Mouse (Mus musculus) forelimb bud, embryonic 11.5 days (tissue): ENCODE measurements around the gene Hoxd12.
A peak's percentile ranks its signal among the peaks of the same experiment; 100 is the strongest.

ENCODE experiments used
- DNase-seq: peaks from one replicate; pipeline ENCODE4 v3.0.0-alpha.2; 2012; ENCODE audit warnings: low read depth, low spot score

Gene Hoxd12

GRCm38 (mm10) chr2:74695813-74696430 lies 21.1 kb downstream of the Hoxd12 start:
- no peak for DNase-seq

GRCm38 (mm10) chr2:74696442-74697335 lies 21.9 kb downstream of the Hoxd12 start:
- DNase-seq, result no peak

GRCm38 (mm10) chr2:74697567-74698121 lies 22.8 kb downstream of the Hoxd12 start, which contains the start of gene Hoxd9:
Gene Hoxd9, plus strand, starts transcription at chr2:74697727.
- DNase-seq, result peak; percentile 77

DNA sequence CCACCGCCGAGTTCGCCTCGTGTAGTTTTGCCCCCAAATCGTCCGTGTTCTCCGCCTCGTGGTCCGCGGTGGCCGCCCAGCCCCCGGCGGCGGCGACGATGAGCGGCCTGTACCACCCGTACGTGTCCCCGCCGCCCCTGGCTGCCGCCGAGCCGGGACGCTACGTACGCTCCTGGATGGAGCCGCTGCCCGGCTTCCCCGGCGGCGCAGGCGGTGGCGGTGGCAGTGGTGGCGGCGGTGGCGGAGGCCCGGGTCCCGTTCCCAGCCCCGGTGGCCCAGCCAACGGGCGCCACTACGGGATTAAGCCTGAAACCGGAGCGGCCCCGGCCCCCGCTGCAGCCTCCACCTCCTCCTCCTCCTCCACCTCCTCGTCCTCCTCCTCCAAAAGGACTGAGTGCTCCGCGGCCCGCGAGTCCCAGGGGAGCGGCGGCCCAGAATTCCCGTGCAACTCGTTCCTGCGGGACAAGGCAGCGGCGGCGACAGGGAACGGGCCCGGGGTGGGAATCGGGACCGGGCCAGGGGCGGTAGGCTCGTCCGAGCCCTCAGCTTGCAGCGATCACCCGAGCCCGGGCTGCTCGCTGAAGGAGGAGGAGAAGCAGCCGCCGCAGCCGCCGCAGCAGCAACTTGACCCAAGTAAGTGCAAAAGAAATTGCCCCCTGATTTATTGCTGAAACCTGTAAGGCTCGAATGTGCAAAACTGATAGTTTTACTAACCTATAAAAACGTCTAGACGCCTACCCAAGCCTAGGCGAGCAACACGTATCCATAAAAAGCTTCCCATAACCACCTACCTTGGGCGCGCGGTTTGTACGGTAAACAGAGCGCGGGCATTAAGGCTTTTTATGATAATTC lies 23.6 kb downstream of the Hoxd12 start:
- DNase-seq, result peak; percentile 77

GRCm38 (mm10) chr2:74699053-74699430 lies 24.2 kb downstream of the Hoxd12 start:
- no peak for DNase-seq

GRCm38 (mm10) chr2:74699664-74700545 lies 25.1 kb downstream of the Hoxd12 start:
- no peak for DNase-seq

DNA sequence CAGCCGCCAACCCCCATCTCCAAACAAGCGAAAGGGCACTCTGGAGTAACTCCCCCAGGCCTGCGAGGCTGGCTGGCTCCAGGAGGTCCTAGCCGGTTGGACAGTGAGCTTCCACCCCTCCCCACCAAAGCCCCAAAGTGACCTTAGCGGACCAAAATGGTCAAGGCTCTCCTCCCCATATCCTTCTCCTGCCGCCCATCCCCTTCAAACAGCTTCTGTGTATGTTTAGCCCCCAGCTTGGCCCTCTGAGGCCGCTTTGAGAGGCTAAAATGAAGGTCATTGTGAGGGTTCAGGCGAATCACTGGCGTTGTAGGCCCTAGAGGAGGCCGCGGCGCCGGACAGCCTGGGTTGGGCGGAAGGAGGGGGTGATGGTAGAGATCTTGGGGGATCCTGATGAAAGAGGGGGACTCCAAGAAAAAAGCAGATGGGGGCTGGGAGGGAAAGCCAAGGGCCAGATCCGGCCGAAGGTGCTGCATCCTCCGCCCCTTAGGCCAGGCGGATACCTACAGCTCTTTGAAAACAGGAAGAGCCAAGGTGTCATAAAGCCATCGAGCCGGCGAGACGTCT lies 25.8 kb downstream of the Hoxd12 start:
- DNase-seq, result no peak

DNA sequence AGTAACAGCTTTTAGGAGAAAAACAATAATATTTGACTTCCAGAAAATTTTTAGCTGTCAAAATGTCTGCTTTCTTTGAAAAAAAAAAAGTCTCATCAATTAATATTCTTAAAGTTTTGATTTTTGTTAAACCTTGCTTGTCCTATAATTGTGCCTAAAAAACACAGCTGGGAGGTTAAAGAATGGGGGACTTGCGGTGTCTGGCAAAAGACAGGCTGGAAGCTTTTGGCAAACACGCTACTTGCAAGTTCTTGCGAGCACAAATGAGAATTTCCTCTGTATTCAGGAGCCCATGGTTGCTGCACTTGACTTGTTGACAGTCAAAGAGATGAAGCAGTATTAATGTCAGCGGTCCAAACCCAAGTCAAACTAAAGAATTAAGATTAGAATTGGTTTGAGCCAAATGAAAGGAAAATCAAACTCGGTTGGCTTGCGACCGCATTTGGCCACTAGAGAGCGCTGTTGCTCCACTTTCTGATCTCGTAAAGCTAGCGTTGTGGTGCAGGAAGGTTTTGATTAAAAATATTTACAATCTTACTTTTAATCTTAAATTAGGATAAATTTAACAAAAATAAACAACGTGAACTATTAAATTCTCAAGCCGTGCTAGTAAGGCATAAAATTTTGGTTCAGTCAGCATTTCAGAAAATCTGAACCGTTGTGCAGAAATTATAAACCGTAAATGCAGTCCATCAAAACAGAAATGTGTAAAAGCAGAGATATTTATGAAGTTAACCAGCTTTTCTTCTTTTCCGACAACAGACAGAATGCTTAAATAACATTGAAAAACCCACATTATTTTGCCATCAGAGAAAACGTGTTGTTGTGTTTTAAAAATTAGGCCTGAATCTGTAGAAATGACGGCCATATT lies 27.4 kb downstream of the Hoxd12 start:
- DNase-seq, result peak; percentile 87

DNA sequence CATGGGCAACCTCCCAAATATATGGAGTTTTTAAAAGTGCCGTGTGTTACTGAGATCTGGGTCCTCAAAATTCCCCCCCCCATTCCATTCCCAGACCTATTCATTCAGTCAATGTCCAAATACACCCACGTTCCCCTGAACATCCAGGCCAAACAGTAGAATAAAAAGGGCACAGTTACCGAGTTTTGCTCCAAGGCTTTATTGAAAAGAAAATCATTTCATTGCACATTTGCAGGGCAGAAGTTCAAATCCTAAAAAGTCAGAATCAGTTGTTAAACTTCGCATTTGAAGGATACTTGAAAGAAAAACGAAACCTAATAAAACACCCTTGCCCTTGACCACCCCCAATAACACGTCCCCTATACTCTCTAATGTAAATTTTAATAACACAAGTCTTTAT lies 28.0 kb downstream of the Hoxd12 start:
- DNase-seq, result no peak

- no peak for DNase-seq
Observed at GRCm38 (mm10) chr2:74703317-74703716, 28.5 kb downstream of the Hoxd12 start.

DNA sequence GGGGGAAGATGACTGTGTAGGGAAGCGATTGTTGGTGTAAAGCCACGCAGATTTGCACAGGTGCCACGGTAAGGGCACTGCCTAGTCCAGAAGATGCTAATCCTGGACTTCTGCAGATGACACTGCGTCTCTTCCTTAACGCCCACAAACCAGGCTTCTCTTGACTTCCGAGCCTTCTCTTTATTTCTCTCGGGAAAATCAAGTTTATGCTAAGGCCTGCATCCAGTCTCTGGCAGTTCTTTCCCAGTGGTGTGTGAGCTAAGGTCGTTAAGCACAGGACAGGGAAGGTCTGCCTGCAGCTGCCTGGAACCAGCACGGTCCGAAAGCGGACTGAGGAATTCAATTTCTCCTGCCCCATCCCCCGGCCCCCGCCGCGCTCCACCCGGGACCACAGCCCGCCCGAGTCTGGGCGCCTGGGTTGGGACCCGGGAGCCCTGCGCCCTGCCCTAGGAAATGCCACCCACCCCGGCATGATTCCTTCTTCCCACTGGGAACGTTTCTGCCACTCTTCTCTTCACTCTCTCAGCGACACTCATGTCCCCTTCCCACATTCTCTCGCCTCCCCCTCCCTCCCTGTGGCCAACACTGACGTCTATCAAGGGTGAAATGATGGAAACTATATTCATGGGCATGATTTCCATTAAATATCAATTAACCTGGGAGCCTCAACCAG lies 29.0 kb downstream of the Hoxd12 start:
- DNase-seq, result no peak

DNA sequence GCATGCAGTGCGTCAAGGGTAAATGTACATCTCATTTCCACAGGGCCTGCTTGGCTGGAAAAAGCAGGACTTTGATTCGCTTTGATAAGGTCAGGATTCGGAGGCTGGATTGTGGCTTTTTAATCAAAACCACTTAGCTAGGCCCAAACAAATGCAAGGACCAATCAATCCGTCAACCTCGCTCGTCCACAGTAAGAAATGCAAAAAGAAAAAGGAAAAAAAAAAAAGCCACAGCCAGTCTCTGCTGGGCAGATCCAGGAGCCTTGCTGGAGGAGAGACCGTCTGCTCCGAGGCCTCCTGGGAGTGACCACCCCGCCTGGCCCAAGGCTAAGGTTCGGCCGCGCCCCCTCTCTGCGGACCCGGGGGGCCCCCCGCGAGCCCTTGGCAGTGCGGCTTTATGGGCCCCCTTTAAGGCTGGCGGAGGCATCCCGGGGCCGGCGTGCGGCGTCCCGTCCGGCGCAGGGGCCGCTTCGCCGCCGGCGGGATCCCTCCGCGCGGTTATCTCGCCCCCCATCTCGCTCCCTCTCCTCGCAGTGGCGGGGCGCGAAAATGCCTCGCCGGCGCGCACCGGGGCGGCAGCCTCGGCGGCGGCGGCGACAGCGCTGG lies 29.7 kb downstream of the Hoxd12 start, which contains the start of gene Hoxd8:
Hoxd8 (plus strand) TSS at position 223 of the 606 bp plus-strand sequence.
- DNase-seq, result peak; percentile 82

DNA sequence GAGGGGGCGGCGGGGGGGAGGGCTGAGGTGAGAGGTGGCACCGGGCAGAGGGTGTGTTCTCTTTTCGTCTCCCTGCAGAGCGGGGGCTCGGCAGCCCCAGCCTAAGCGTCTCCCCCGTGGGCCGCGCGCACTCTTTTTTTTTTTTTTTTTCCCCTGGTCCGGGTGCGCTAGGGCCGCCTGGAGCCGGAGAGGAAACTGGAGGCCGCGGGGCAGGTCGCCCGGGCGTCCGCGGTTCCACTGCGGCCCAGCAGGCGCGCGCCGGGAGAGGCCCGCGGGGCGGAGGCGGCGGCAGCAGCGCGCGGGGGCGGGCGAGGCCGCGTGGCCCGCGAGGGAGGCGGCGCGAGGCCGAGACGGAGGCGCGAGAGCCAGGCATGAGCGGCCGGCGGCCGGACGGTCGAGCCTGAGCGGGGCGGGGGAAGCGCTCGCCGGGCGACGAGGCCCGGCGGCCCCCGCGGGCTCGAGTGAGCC lies 30.2 kb downstream of the Hoxd12 start:
- DNase-seq, result no peak

- no peak for DNase-seq
Observed at GRCm38 (mm10) chr2:74705467-74706089, 30.8 kb downstream of the Hoxd12 start.

- DNase-seq, result no peak
Observed at GRCm38 (mm10) chr2:74706393-74706960, 31.7 kb downstream of the Hoxd12 start.

DNA sequence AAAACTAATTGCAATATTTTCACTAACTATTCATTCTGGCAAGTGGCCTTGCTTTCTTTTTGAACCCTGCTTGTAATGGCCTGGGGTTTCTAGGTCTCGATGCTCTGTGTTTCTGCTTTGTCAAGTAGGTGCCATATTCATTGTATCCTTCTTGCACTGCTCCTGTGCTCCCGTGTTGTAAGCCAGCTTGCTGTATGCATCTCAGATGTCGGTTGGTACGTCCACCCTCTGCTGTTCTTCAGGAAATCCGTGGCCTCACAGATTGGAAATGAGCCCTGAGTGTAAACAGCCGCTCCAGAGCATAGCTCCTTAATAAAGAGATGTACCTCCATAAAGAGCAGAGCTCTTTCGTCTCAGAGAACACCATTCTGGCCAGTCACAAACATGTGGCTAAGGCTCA lies 32.8 kb downstream of the Hoxd12 start:
- no peak for DNase-seq

DNA sequence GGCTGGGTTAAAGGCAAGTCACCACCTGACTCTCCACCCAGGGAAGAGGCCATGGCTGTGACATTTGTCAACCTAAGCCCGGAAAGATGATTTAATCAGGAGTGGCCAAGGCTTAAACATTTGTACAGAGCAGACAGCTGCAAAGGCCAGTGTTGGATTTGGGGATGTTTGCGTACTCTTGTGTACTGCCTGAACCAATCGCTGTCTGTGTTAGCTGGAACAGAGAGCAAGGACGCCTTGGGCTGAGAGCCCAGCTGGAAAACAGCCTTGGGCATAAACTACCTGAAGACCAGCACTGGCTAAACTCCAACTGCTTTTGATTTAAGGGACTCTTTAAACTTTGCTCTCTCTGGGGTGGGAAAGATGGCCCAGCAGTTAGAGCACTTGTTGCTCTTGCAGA lies 33.9 kb downstream of the Hoxd12 start:
- DNase-seq, result no peak
